Mouse (Mus musculus) midbrain, embryonic 14.5 days (tissue): ENCODE measurements around the gene Ganab. TPM values are rescaled to one million over a fixed set of nuclear protein-coding genes. Genes with fewer than 3 reads are reported as not detected.
"Not testable (repeated sequence)": the region's sequence is repeated elsewhere in the genome, so short reads cannot be mapped to it uniquely, and the experiment has no call there.

Source experiments
- ATAC-seq: fragments of 200-750 bp; cut with Nextera tagmentation; 2 replicates; pipeline ENCODE4 v1.8.0; 2017; ENCODE audit warnings: moderate number of reproducible peaks, moderate library complexity; ENCODE audit not compliant: low FRiP score, low TSS enrichment
- DNase-seq: peaks from one replicate; pipeline ENCODE4 v3.0.0-alpha.2; 2015
- H3K27ac ChIP-seq: fragments of 300-500 bp; sonication (generic); replicated peaks from 2 replicates; pipeline ENCODE4 v1.5.1; 2014; ENCODE audit warnings: mild to moderate bottlenecking, low read depth, low read length, moderate library complexity
- H3K27me3 ChIP-seq: fragments of 300-500 bp; sonication (generic); 2 replicates; pipeline ENCODE4 v1.6.1; 2014; ENCODE audit warnings: low read length, control low read depth, mixed read lengths; ENCODE audit not compliant: control insufficient read depth, insufficient read depth
- H3K36me3 ChIP-seq: fragments of 300-500 bp; sonication (generic); 2 replicates; pipeline ENCODE4 v1.6.1; 2014; ENCODE audit warnings: low read length, control low read depth; ENCODE audit not compliant: control insufficient read depth, insufficient read depth
- H3K4me1 ChIP-seq: fragments of 300-500 bp; sonication (generic); 2 replicates; pipeline ENCODE4 v1.6.1; 2014; ENCODE audit warnings: mild to moderate bottlenecking, antibody characterized with exemption, low read length, control low read depth; ENCODE audit not compliant: control insufficient read depth, insufficient read depth
- H3K4me2 ChIP-seq: fragments of 300-500 bp; sonication (generic); 2 replicates; pipeline ENCODE4 v1.6.1; 2014; ENCODE audit warnings: mild to moderate bottlenecking, low read length, moderate library complexity
- H3K4me3 ChIP-seq: fragments of 300-500 bp; sonication (generic); replicated peaks from 2 replicates; pipeline ENCODE4 v1.5.1; 2014; ENCODE audit warnings: low read depth, low read length
- H3K9ac ChIP-seq: fragments of 300-500 bp; sonication (generic); replicated peaks from 2 replicates; pipeline ENCODE4 v1.6.1; 2014; ENCODE audit warnings: mild to moderate bottlenecking, low read length, moderate library complexity
- H3K9me3 ChIP-seq: fragments of 300-500 bp; sonication (generic); 2 replicates; pipeline ENCODE4 v1.6.1; 2016; ENCODE audit warnings: low read length, control low read depth, mixed read lengths; ENCODE audit not compliant: control insufficient read depth
- WGBS: fragments of 180-500 bp; shearing (Covaris S2); extraction: QIAGEN DNeasy Blood & Tissue Kit; methylation state at CpG from one replicate; pipeline ENCODE4 v1.1.7; 2014; 5-methylcytosine and 5-hydroxymethylcytosine counted together
- polyA plus RNA-seq: library from polyadenylated mRNA; unstranded; fragments of >200 nt; fragmentation: Nextera tagmentation; extraction: Ambion mirVana; gene quantifications from 2 replicates; pipeline ENCODE4 v1.2.1, GENCODE M21; 2014

Ganab gene
- polyA plus RNA-seq, 1 experiment from 2014 or later: 83.3 TPM

DNA sequence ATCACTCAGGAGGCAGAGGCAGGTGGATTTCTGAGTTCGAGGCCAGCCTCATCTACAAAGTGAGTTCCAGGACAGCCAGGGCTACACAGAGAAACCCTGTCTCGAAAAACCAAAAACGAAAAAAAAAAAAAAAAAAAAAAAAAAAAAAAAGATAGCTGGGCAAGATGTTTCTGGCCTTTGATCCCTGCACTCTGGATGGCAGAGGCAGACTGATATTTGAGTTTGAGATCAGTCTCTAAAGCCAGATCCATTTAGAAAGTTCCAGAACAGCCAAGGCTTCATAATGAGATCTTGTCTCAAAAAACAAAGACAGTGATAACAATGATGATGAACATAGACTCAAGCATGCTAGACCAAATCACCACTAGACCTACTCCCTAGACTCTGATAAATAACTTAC is 27.5 kb upstream of the Ganab start:
- H3K4me1 ChIP-seq, H3K9ac ChIP-seq, H3K9me3 ChIP-seq, H3K4me3 ChIP-seq, H3K27me3 ChIP-seq, ATAC-seq, DNase-seq, H3K27ac ChIP-seq: not testable (repeated sequence)
- WGBS: 86% methylated on average over 3 of the region's 3 CpGs
- peak overlapping the region; percentile 84; the same call in 1 of the 2 replicates for H3K4me2 ChIP-seq
- peaks cover 21% of the 10 kb centered on the region for H3K36me3 ChIP-seq

GRCm38 (mm10) chr19:8870838-8871237 is 27.0 kb upstream of the Ganab start:
- H3K4me1 ChIP-seq: peaks cover 8% of the 10 kb centered on the region
- no peaks in the 10 kb centered on the region for H3K27me3 ChIP-seq
- ATAC-seq: peak; percentile 38; the same call in 1 of the 2 replicates
- DNase-seq: no peak
- H3K4me2 ChIP-seq: peak overlapping the region; percentile 84
- 61% methylated on average over 9 of the region's 9 CpGs for WGBS
- peak overlapping the region; percentile 71 for H3K27ac ChIP-seq
- H3K9me3 ChIP-seq: no peaks in the 10 kb centered on the region
- H3K4me3 ChIP-seq: peak overlapping the region; percentile 95
- H3K9ac ChIP-seq: peak overlapping the region; percentile 93
- peaks cover 25% of the 10 kb centered on the region for H3K36me3 ChIP-seq

DNA sequence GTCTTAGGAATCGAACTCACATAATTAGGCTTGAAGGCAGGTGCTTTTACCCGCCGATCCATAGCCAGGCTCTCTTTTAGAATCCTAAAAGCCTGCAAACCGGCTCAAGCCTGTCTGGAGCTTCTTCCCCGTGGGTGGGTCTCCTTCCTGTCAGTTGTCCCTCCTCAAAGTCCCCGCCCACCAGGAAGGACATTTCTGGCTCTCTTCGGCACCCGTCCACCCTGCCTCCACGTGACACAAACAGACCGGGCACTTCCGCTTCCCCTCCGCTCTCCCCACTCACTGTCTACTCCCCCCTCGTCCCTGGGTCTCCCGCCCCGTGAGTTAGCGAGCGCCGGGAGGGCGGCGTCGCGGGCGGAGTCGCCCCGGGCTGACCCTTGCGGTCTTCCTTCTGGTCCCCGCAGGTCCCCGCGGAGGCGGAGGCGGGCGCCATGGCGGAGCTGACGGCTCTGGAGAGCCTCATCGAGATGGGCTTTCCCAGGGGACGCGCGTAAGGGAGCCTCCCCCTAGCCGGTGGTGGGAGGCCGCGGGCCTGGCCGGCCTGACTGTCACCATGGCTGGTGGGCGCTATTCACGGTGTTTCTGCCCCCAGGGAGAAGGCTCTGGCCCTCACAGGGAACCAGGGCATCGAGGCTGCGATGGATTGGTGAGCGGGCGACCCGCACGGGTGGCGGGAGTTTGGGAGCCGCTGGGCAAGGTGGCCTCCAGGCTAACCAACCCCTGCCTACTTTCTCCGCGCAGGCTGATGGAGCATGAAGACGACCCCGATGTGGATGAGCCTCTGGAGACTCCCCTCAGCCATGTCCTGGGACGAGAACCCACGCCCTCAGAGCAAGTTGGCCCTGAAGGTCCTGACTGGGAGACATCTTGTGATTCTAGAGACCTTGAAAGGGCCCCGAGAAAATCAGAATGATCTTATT is 26.3 kb upstream of the Ganab start, which contains the start of gene Ubxn1:
Ubxn1 (plus strand) TSS at position 230 of the 920 bp plus-strand sequence.
- DNase-seq: peak; percentile 96

GRCm38 (mm10) chr19:8872266-8872840 is 25.5 kb upstream of the Ganab start:
- H3K9me3 ChIP-seq: no peaks in the 10 kb centered on the region
- H3K4me3 ChIP-seq: peak overlapping the region; percentile 95
- H3K27me3 ChIP-seq: no peaks in the 10 kb centered on the region
- ATAC-seq (no peak), DNase-seq (no peak)
- H3K27ac ChIP-seq: peak overlapping the region; percentile 77
- peaks cover 39% of the 10 kb centered on the region for H3K36me3 ChIP-seq
- H3K9ac ChIP-seq: peak overlapping the region; percentile 93
- peaks cover 8% of the 10 kb centered on the region for H3K4me1 ChIP-seq
- H3K4me2 ChIP-seq: peak overlapping the region; percentile 84
- 79% methylated on average over 10 of the region's 10 CpGs for WGBS

More for the DNA sequence above, 26.3 kb upstream of the Ganab start, which contains the start of gene Ubxn1:
- Histone ChIP-seq H3K27ac (peak within 1 kb of the TSS; percentile 77), H3K36me3 (peaks cover 32% of the 10 kb centered on the region), H3K27me3 (no peaks in the 10 kb centered on the region), H3K9me3 (no peaks in the 10 kb centered on the region), H3K9ac (peak within 1 kb of the TSS; percentile 93), H3K4me1 (peaks cover 8% of the 10 kb centered on the region), H3K4me2 (peak within 1 kb of the TSS; percentile 84), H3K4me3 (peak within 1 kb of the TSS; percentile 95)
- under 1% methylated on average over 59 of the region's 59 CpGs for WGBS
- ATAC-seq: peak; percentile 97

DNA sequence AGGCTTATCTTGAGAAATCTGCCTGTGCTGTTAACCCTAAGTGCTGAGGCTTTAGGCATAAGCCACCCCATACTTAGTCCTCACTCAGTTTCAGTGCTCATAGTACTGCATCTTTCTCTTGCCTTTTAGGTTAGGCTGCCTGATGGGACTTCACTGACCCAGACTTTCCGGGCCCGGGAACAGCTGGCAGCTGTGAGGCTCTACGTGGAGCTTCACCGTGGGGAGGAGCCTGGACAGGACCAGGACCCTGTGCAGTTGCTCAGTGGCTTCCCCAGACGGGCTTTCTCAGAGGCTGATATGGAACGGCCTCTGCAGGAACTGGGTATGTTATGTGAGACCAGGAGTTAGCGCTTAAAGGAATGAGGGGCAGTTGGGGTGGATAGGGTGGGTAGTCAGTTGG is 22.8 kb upstream of the Ganab start:
- Histone ChIP-seq H3K27me3 (no peaks in the 10 kb centered on the region), H3K9ac (no peak overlapping the region), H3K4me2 (no peak overlapping the region), H3K36me3 (peaks cover 52% of the 10 kb centered on the region), H3K4me1 (peaks cover 13% of the 10 kb centered on the region), H3K27ac (no peak overlapping the region), H3K4me3 (no peak overlapping the region), H3K9me3 (no peaks in the 10 kb centered on the region)
- 98% methylated on average over 7 of the region's 7 CpGs for WGBS
- ATAC-seq (no peak), DNase-seq (no peak)

DNA sequence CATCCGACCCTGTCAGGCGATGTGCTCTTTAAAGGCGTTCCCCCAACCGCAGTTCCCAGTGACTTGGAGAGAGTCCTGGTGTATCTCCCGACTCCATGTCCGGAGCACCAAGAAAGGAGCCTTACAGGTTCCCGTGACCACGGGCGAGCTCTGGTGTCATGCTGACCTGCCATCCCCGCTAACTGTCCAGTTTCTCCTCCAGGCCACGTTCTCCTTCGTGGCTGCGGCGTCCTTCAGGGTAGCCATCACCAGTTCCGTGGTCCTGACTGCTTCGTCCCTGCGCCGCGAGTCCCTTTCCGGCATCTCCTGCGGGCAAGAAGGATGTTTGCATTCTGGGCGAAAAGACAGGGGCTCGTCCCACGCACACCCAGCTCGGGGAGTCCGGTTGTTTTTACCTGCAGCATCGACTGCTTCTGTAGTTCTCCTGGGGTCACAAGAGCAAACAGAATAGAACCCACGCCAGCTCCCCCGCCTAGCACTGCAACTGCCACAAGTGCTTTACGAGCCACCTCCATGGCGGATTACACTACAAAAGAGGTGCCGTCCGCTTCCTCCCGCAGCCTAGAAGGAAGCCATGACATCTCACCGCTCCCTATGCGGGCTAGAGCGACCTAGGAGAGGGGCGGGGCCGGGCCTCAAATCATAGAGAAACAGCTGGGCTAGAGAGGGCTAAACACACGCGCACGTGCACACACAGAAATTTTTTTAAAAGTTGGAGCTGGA is 17.4 kb upstream of the Ganab start, which contains the start of gene Uqcc3:
Uqcc3 (minus strand) TSS at position 613 of the 723 bp plus-strand sequence.
- ATAC-seq (peak; percentile 96), DNase-seq (peak; percentile 92)
- H3K9ac ChIP-seq: peak within 1 kb of the TSS; percentile 88
- peak within 1 kb of the TSS; percentile 72 for H3K4me3 ChIP-seq
- peaks cover 10% of the 10 kb centered on the region; the same call in 1 of the 2 replicates for H3K4me1 ChIP-seq
- H3K4me2 ChIP-seq: peak within 1 kb of the TSS; percentile 91
- peaks cover 30% of the 10 kb centered on the region for H3K36me3 ChIP-seq
- H3K9me3 ChIP-seq: no peaks in the 10 kb centered on the region
- peak within 1 kb of the TSS; percentile 87 for H3K27ac ChIP-seq
- WGBS: under 1% methylated on average over 42 of the region's 42 CpGs
- H3K27me3 ChIP-seq: no peaks in the 10 kb centered on the region

DNA sequence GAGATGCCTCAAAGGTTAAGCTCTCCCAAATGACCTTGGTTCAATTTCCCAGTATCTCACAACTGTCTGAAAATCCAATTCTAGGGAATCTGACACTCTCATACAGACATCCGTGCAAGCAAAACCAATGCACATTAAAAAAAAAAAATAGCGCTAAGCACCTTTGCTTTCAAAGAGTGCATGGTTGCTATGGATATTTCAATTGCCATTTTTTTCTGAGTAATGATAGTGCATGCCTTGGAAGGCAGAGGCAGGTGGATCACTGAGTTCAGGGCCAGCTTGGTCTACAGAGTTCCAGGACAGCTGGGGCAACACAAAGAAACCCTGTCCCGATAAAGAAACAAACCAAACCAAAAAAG is 16.9 kb upstream of the Ganab start:
- DNase-seq (no peak), ATAC-seq (no peak)
- H3K4me1 ChIP-seq: peaks cover 10% of the 10 kb centered on the region; the same call in 1 of the 2 replicates
- peak overlapping the region; percentile 91 for H3K4me2 ChIP-seq
- H3K4me3 ChIP-seq: peak overlapping the region; percentile 72
- H3K9me3 ChIP-seq: no peaks in the 10 kb centered on the region
- WGBS: 12% methylated on average over 3 of the region's 3 CpGs
- H3K27me3 ChIP-seq: no peaks in the 10 kb centered on the region
- peaks cover 24% of the 10 kb centered on the region for H3K36me3 ChIP-seq
- H3K9ac ChIP-seq: peak overlapping the region; percentile 88; the same call in 1 of the 2 replicates
- H3K27ac ChIP-seq: peak overlapping the region; percentile 87; the same call in 1 of the 2 replicates

DNA sequence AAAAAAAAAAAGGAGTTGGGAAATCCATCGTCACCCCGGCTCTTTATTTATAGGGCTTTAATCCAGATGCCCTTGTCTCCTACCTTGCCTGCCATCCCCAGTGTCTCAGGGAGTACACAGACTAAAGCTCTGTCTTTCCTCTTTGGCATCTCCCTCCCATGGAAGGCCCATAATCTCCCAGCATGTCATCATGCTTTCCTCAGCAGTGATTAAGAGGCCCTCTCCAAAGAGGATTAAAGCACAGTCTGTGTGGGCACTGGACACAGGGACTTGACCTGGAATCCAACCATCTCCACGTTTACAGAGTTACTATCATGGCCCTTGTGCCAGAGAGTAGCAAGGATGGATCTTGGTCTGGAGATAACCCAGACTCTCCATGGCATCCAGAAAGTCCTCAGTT is 14.3 kb upstream of the Ganab start, which contains the start of the genes Lbhd1 and Gm49403:
Lbhd1 (plus strand) TSS at position 117 of the 400 bp plus-strand sequence.
Gm49403 (plus strand) TSS at position 315 of the 400 bp plus-strand sequence.
- DNase-seq (no peak), ATAC-seq (no peak)
- Histone ChIP-seq H3K27ac (no peak within 1 kb of the TSS), H3K9ac (no peak within 1 kb of the TSS), H3K9me3 (no peaks in the 10 kb centered on the region), H3K4me3 (no peak within 1 kb of the TSS), H3K27me3 (no peaks in the 10 kb centered on the region), H3K4me1 (peaks cover 18% of the 10 kb centered on the region), H3K36me3 (peaks cover 4% of the 10 kb centered on the region; the same call in 1 of the 2 replicates), H3K4me2 (no peak within 1 kb of the TSS)
- WGBS: 65% methylated on average over 3 of the region's 3 CpGs
